Mouse (Mus musculus) intestine, postnatal 0 days (tissue): ENCODE results near the gene Dnah6. TPM values are rescaled to one million over a fixed set of nuclear protein-coding genes. Genes with fewer than 3 reads are reported as not detected.

Experiments
- ATAC-seq: fragments of 200-750 bp; cut with Nextera tagmentation; 2 replicates; pipeline ENCODE4 v1.8.0; 2017; ENCODE audit warnings: mild to moderate bottlenecking, moderate TSS enrichment, moderate library complexity
- H3K27ac ChIP-seq: fragments of 300-500 bp; sonication (generic); 2 replicates; pipeline ENCODE4 v1.5.1; 2014; ENCODE audit warnings: mild to moderate bottlenecking, low read depth, low read length, moderate library complexity
- H3K27me3 ChIP-seq: fragments of 300-500 bp; sonication (generic); replicated peaks from 2 replicates; pipeline ENCODE4 v1.6.1; 2014; ENCODE audit warnings: low read length, mixed read lengths; ENCODE audit not compliant: control insufficient read depth, insufficient read depth
- H3K36me3 ChIP-seq: fragments of 300-500 bp; sonication (generic); 2 replicates; pipeline ENCODE4 v1.6.1; 2014; ENCODE audit warnings: mild to moderate bottlenecking, moderate library complexity; ENCODE audit not compliant: control insufficient read depth, insufficient read depth
- H3K4me1 ChIP-seq: fragments of 300-500 bp; sonication (generic); replicated peaks from 2 replicates; pipeline ENCODE4 v1.6.1; 2014; ENCODE audit warnings: antibody characterized with exemption, low read length, mixed read lengths; ENCODE audit not compliant: control insufficient read depth, insufficient read depth
- H3K4me2 ChIP-seq: fragments of 300-500 bp; sonication (generic); replicated peaks from 2 replicates; pipeline ENCODE4 v1.6.1; 2014; ENCODE audit warnings: low read depth, mild to moderate bottlenecking, moderate library complexity
- H3K4me3 ChIP-seq: fragments of 300-500 bp; sonication (generic); 2 replicates; pipeline ENCODE4 v1.5.1; 2014; ENCODE audit warnings: low read depth, low read length
- H3K9ac ChIP-seq: fragments of 300-500 bp; sonication (generic); 2 replicates; pipeline ENCODE4 v1.6.1; 2014; ENCODE audit warnings: mild to moderate bottlenecking, low read depth, low read length
- H3K9me3 ChIP-seq: fragments of 300-500 bp; sonication (generic); 2 replicates; pipeline ENCODE4 v1.6.1; 2016; ENCODE audit warnings: mixed run types; ENCODE audit not compliant: control insufficient read depth
- CTCF ChIP-seq: sonication (generic); IDR thresholded peaks from 2 replicates; pipeline ENCODE4 v1.5.1; 2016; ENCODE audit warnings: low read depth, mild to moderate bottlenecking, control low read depth, antibody characterized with exemption, moderate library complexity
- WGBS: fragments of 180-500 bp; shearing (Covaris S2); extraction: QIAGEN DNeasy Blood & Tissue Kit; methylation state at CpG from one replicate; pipeline ENCODE4 v1.1.7; 2014; 5-methylcytosine and 5-hydroxymethylcytosine counted together
- polyA plus RNA-seq: library from polyadenylated mRNA; unstranded; fragments of >200 nt; fragmentation: Nextera tagmentation; extraction: Ambion mirVana; gene quantifications from 2 replicates; pipeline ENCODE4 v1.2.1, GENCODE M21; 2015

Gene Dnah6
- polyA plus RNA-seq, 1 experiment from 2014 or later = 0.09 TPM

- H3K27me3 ChIP-seq = no peaks in the 10 kb centered on the region
- H3K36me3 ChIP-seq = no peaks in the 10 kb centered on the region
- no peak overlapping the region for H3K27ac ChIP-seq
- H3K9ac ChIP-seq = no peak overlapping the region
- no peaks in the 10 kb centered on the region for H3K4me1 ChIP-seq
- no peaks in the 10 kb centered on the region for H3K9me3 ChIP-seq
- ATAC-seq = no peak
- H3K4me3 ChIP-seq = no peak overlapping the region
- no peak for TF ChIP-seq CTCF
- 85% methylated on average over 3 of the region's 3 CpGs for WGBS
- H3K4me2 ChIP-seq = no peak overlapping the region
These were observed 175.5 kb downstream of the Dnah6 start for GRCm38 (mm10) chr6:73045944-73046343.

- Histone ChIP-seq H3K4me3 (no peak overlapping the region), H3K36me3 (no peaks in the 10 kb centered on the region), H3K4me2 (no peak overlapping the region), H3K4me1 (no peaks in the 10 kb centered on the region), H3K9ac (no peak overlapping the region), H3K27me3 (no peaks in the 10 kb centered on the region), H3K27ac (no peak overlapping the region), H3K9me3 (no peaks in the 10 kb centered on the region)
- no peak for TF ChIP-seq CTCF
- no peak for ATAC-seq
- WGBS = 76% methylated on average over 6 of the region's 6 CpGs
These were observed 179.2 kb downstream of the Dnah6 start for GRCm38 (mm10) chr6:73042278-73042677.

- no peak overlapping the region for H3K9ac ChIP-seq
- H3K36me3 ChIP-seq = no peaks in the 10 kb centered on the region
- no peak overlapping the region for H3K4me2 ChIP-seq
- H3K9me3 ChIP-seq = no peaks in the 10 kb centered on the region
- 62% methylated on average over 2 of the region's 2 CpGs for WGBS
- H3K27me3 ChIP-seq = no peaks in the 10 kb centered on the region
- no peak for TF ChIP-seq CTCF
- H3K27ac ChIP-seq = no peak overlapping the region
- no peak for ATAC-seq
- no peaks in the 10 kb centered on the region for H3K4me1 ChIP-seq
- H3K4me3 ChIP-seq = no peak overlapping the region
These were observed 183.2 kb downstream of the Dnah6 start for GRCm38 (mm10) chr6:73038291-73038690.

- H3K27me3 ChIP-seq = no peaks in the 10 kb centered on the region
- no peak overlapping the region for H3K4me3 ChIP-seq
- H3K4me1 ChIP-seq = no peaks in the 10 kb centered on the region
- no peak for ATAC-seq
- H3K27ac ChIP-seq = no peak overlapping the region
- no peaks in the 10 kb centered on the region for H3K36me3 ChIP-seq
- H3K9ac ChIP-seq = no peak overlapping the region
- H3K9me3 ChIP-seq = no peaks in the 10 kb centered on the region
- no peak overlapping the region for H3K4me2 ChIP-seq
- 82% methylated on average over 3 of the region's 3 CpGs for WGBS
- TF ChIP-seq CTCF = peak; percentile 35
These were observed 192.6 kb downstream of the Dnah6 start for GRCm38 (mm10) chr6:73028853-73029252.

- H3K36me3 ChIP-seq = no peaks in the 10 kb centered on the region
- H3K27ac ChIP-seq = no peak overlapping the region
- 76% methylated on average over 4 of the region's 4 CpGs for WGBS
- no peak for TF ChIP-seq CTCF
- H3K4me2 ChIP-seq = no peak overlapping the region
- no peaks in the 10 kb centered on the region for H3K27me3 ChIP-seq
- H3K4me1 ChIP-seq = no peaks in the 10 kb centered on the region
- H3K9me3 ChIP-seq = no peaks in the 10 kb centered on the region
- no peak overlapping the region for H3K9ac ChIP-seq
- no peak overlapping the region for H3K4me3 ChIP-seq
- ATAC-seq = no peak
These were observed 193.6 kb downstream of the Dnah6 start for GRCm38 (mm10) chr6:73027881-73028280.

- Histone ChIP-seq H3K27ac (no peak overlapping the region), H3K4me2 (no peak overlapping the region), H3K4me3 (no peak overlapping the region), H3K9ac (no peak overlapping the region), H3K4me1 (no peaks in the 10 kb centered on the region), H3K36me3 (no peaks in the 10 kb centered on the region), H3K27me3 (no peaks in the 10 kb centered on the region), H3K9me3 (no peaks in the 10 kb centered on the region)
- no peak for TF ChIP-seq CTCF
- 68% methylated on average over 6 of the region's 6 CpGs for WGBS
- ATAC-seq = no peak
These were observed 194.6 kb downstream of the Dnah6 start for GRCm38 (mm10) chr6:73026898-73027297.

- Histone ChIP-seq H3K9ac (no peak overlapping the region), H3K4me1 (no peaks in the 10 kb centered on the region), H3K36me3 (no peaks in the 10 kb centered on the region), H3K4me2 (no peak overlapping the region), H3K4me3 (no peak overlapping the region), H3K9me3 (no peaks in the 10 kb centered on the region), H3K27me3 (no peaks in the 10 kb centered on the region), H3K27ac (no peak overlapping the region)
- ATAC-seq = no peak
- WGBS = 6% methylated on average over 3 of the region's 3 CpGs
- TF ChIP-seq CTCF = peak; percentile 73
These were observed 201.4 kb downstream of the Dnah6 start for GRCm38 (mm10) chr6:73020061-73020460.
